Mouse (Mus musculus): ENCODE measurements at regions not wholly inside any gene's neighbourhood (a gene's known extent, or its start where the extent isn't known, plus 50 kb on each side); places are given as distances from the start of the nearest gene placed in this dataset.

DNA sequence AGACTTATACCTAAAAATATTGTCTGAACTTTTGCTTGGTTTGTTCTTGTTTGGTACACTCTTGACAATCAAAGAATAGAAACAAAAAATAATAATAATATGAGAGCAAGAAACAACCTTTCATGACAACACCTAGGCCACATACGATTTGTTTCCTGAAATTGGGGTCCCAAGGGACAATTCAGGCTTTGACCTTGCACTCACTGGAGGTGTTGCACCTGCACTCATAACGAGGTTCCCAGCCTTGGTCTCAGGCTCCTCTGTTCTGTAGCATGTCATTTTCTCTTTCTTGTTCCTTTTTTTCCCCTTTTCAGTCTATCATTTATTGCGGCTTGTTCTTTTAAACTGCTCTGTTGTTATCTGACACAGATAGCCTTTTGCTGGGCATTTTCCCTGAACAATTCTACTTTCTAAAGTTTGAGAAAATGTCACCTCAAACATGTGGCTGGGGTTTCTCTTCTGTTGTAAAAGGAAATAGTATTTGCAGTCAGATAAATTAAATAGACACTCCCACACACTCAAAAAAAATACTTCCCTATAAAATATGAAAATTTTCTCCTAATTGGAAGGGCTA lies 585.9 kb upstream of the B3galt2 start:
- H3K27ac ChIP-seq (ENCODE audit: control insufficient read depth, low read depth, low read length), result peak overlapping the region; percentile 47
- no peaks in the 10 kb centered on the region for H3K9me3 ChIP-seq (replicated peaks; ENCODE audit: insufficient read depth, low read length)
- peaks cover 5 to 12% of the 10 kb centered on the region in 2 experiments for H3K4me1 ChIP-seq (ENCODE audit: control insufficient read depth in 1 of 2, insufficient read depth in 2 of 2, low read length in 2 of 2)
- TF ChIP-seq ZMIZ1 (IDR thresholded peaks at IDR 0.05; ENCODE audit: low read depth, low read length) (no peak), POLR2A (IDR thresholded peaks at IDR 0.05; ENCODE audit: control insufficient read depth in 1 of 2, insufficient read depth in 1 of 2, low read depth in 1 of 2, low read length in 2 of 2, poor library complexity in 1 of 2) (no peak), UBTF (IDR thresholded peaks at IDR 0.05; ENCODE audit: borderline replicate concordance, insufficient read depth, low read depth, low read length) (no peak), MAX (IDR thresholded peaks at IDR 0.05; ENCODE audit: low read length) (peak; percentile 51; the same call in 1 of the 2 replicates), EP300 (IDR thresholded peaks at IDR 0.05; ENCODE audit: low read depth in 1 of 2, low read length in 2 of 2) (peak; percentile 64 to 78), ZNF384 (IDR thresholded peaks at IDR 0.05; ENCODE audit: low read depth, low read length) (0 out of 2 replicates have a peak, but pooled peaks have one; percentile 64), ETS1 (IDR thresholded peaks at IDR 0.05; ENCODE audit: low read depth, low read length) (peak; percentile 51; the same call in 1 of the 2 replicates), NRF1 (IDR thresholded peaks at IDR 0.05; ENCODE audit: insufficient read depth, low read depth, low read length, poor library complexity, severe bottlenecking) (no peak), TCF12 (IDR thresholded peaks at IDR 0.05; ENCODE audit: low read depth, low read length) (peak; percentile 55), RCOR1 (IDR thresholded peaks at IDR 0.05; ENCODE audit: low read depth, low read length) (no peak), JUND (IDR thresholded peaks at IDR 0.05; ENCODE audit: low read depth, low read length) (no peak), GATA1 (IDR thresholded peaks at IDR 0.05; ENCODE audit: low read depth, low read length) (peak; percentile 58), MYC (IDR thresholded peaks at IDR 0.05; ENCODE audit: low read depth, low read length) (peak; percentile 61; the same call in 1 of the 2 replicates)
- DNase-seq (ENCODE audit: low read depth, low spot score), result peak; percentile 54
- H3K27me3 ChIP-seq (ENCODE audit: control insufficient read depth in 1 of 2, insufficient read depth in 2 of 2, low read length in 2 of 2), result no peaks in the 10 kb centered on the region
- no peaks in the 10 kb centered on the region for H3K79me2 ChIP-seq (ENCODE audit: control insufficient read depth, insufficient read depth, low read length, poor library complexity)
- H3K4me3 ChIP-seq (ENCODE audit: control insufficient read depth in 1 of 2, insufficient read depth in 1 of 2, low read depth in 2 of 2, low read length in 2 of 2), result peak overlapping the region in 1 of 2 experiments; percentile 36; a peak in 1 of 4 replicates
- peak overlapping the region; percentile 17; the same call in 1 of the 2 replicates for H3K9ac ChIP-seq (ENCODE audit: control insufficient read depth, low read depth, low read length, poor library complexity, severe bottlenecking)
- peaks cover 0 to 10% of the 10 kb centered on the region in 2 experiments; a peak in 2 of 4 replicates for H3K36me3 ChIP-seq (ENCODE audit: control insufficient read depth in 1 of 2, insufficient read depth in 2 of 2, low read length in 2 of 2)

DNA sequence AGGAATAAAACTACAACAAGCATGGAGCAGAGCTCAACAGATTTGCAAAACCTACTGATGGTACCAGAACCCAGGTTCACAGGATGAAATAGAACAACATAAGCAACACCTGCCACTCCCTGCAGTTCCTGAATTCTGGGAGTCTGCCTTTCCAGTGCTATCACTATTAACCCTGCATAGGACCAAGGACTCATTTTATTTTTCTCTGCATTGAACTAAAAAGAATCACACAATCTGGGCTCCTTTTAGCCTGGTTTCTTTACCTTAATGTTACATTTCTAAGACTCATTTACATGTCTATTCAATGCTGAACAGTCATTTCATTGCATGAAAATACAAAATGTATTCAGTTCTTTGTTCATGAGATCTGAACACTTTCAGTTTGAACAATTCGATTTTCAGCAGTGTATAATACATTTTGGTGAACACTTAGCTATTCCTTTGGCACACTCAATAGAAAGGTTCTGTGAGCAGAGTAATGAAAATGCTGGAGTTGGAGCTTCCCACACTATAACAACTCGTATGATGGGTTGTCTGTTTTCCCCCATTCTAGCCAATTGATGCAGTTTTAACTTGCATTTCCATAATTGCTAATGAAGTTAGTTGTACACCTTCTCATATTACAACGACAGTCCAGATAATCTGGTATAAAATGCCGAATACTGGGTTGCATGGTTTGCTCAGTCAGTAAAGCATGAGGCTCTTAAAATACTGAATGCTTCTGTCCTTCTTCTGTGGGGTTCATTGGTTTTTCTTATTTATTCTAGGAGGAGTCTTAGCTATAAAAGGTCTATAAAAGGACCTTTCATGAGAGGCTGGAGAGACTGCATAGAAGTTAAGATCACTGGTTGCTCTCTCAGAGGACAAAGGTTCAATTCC lies 579.5 kb upstream of the B3galt2 start:
- Histone ChIP-seq H3K4me3 (ENCODE audit: control insufficient read depth in 1 of 2, insufficient read depth in 1 of 2, low read depth in 2 of 2, low read length in 2 of 2) (no peak overlapping the region), H3K79me2 (ENCODE audit: control insufficient read depth, insufficient read depth, low read length, poor library complexity) (no peaks in the 10 kb centered on the region)
- DNase-seq (ENCODE audit: low read depth, low spot score), result no peak

More for the DNA sequence above, 579.5 kb upstream of the B3galt2 start:
- Histone ChIP-seq H3K9ac (ENCODE audit: control insufficient read depth, low read depth, low read length, poor library complexity, severe bottlenecking) (no peak overlapping the region), H3K9me3 (replicated peaks; ENCODE audit: insufficient read depth, low read length) (no peaks in the 10 kb centered on the region), H3K27ac (ENCODE audit: control insufficient read depth, low read depth, low read length) (no peak overlapping the region), H3K27me3 (ENCODE audit: control insufficient read depth in 1 of 2, insufficient read depth in 2 of 2, low read length in 2 of 2) (no peaks in the 10 kb centered on the region), H3K36me3 (ENCODE audit: control insufficient read depth in 1 of 2, insufficient read depth in 2 of 2, low read length in 2 of 2) (peaks cover 0 to 6% of the 10 kb centered on the region in 2 experiments; a peak in 2 of 4 replicates), H3K4me1 (ENCODE audit: control insufficient read depth in 1 of 2, insufficient read depth in 2 of 2, low read length in 2 of 2) (peaks cover 5% of the 10 kb centered on the region in 2 experiments; a peak in 2 of 4 replicates)
- TF ChIP-seq MYC (IDR thresholded peaks at IDR 0.05; ENCODE audit: low read depth, low read length) (no peak), BHLHE40 (IDR thresholded peaks at IDR 0.05; ENCODE audit: borderline replicate concordance, low read depth, low read length) (no peak), GABPA (IDR thresholded peaks at IDR 0.05; ENCODE audit: low read depth, low read length) (no peak), MYB (IDR thresholded peaks at IDR 0.05; ENCODE audit: low read depth, low read length) (no peak), SIN3A (IDR thresholded peaks at IDR 0.05; ENCODE audit: low read length) (no peak), MAX (IDR thresholded peaks at IDR 0.05; ENCODE audit: low read length) (no peak), CTCF (IDR thresholded peaks at IDR 0.05 in 2 of 3, conservative IDR thresholded peaks at IDR 0.05 in 1 of 3; ENCODE audit: control insufficient read depth in 1 of 3, insufficient read depth in 1 of 3, low read depth in 2 of 3, low read length in 3 of 3, poor library complexity in 1 of 3, severe bottlenecking in 1 of 3) (no peak), CHD2 (IDR thresholded peaks at IDR 0.05; ENCODE audit: low read length) (no peak)

Measured in MEL (cell line).